Mouse (Mus musculus) MEL (cell line): ENCODE data around the gene Cdkl5. TPM values are rescaled to one million over a fixed set of nuclear protein-coding genes. Genes with fewer than 3 reads are reported as not detected.

ENCODE experiments used
- DNase-seq: peaks from one replicate; pipeline ENCODE4 v3.0.0; 2011; ENCODE audit warnings: low read depth, low spot score
- H3K27ac ChIP-seq: 2 replicates; pipeline ENCODE4 v1.5.1; 2012; ENCODE audit warnings: low read depth, mild to moderate bottlenecking, control low read depth, low read length, moderate library complexity; ENCODE audit not compliant: control insufficient read depth
- H3K27me3 ChIP-seq, 2 experiments: fragments of 150-350 bp in 1 of 2; sonication (generic) in 1 of 2; 2 replicates each; pipeline ENCODE4 v1.6.1; 2012; ENCODE audit warnings: low read length in 2 of 2, mild to moderate bottlenecking in 2 of 2, improper control_type of control experiment in 1 of 2, moderate library complexity in 1 of 2; ENCODE audit not compliant: insufficient read depth in 2 of 2, control insufficient read depth in 1 of 2
- H3K36me3 ChIP-seq, 2 experiments: 2 replicates each; pipeline ENCODE4 v1.6.1; 2012 to 2014; ENCODE audit warnings: low read length in 2 of 2, improper control_type of control experiment in 1 of 2, inconsistent platforms in 1 of 2, mild to moderate bottlenecking in 1 of 2; ENCODE audit not compliant: insufficient read depth in 2 of 2, control insufficient read depth in 1 of 2
- H3K4me1 ChIP-seq, 2 experiments: fragments of 150-350 bp in 1 of 2; sonication (generic) in 1 of 2; 2 replicates each; pipeline ENCODE4 v1.6.1; 2012; ENCODE audit warnings: low read length in 2 of 2, improper control_type of control experiment in 1 of 2, mild to moderate bottlenecking in 1 of 2; ENCODE audit not compliant: insufficient read depth in 2 of 2, control insufficient read depth in 1 of 2
- H3K4me3 ChIP-seq, 2 experiments: fragments of 150-350 bp in 1 of 2; sonication (generic) in 1 of 2; 2 replicates each; pipeline ENCODE4 v1.5.1; 2012; ENCODE audit warnings: low read depth in 2 of 2, low read length in 2 of 2, mild to moderate bottlenecking in 2 of 2, moderate library complexity in 2 of 2, control low read depth in 1 of 2, improper control_type of control experiment in 1 of 2; ENCODE audit not compliant: control insufficient read depth in 1 of 2, insufficient read depth in 1 of 2
- H3K79me2 ChIP-seq: 2 replicates; pipeline ENCODE4 v1.6.1; 2012; ENCODE audit warnings: mild to moderate bottlenecking, low read length, moderate library complexity; ENCODE audit not compliant: control insufficient read depth, poor library complexity, insufficient read depth
- H3K9ac ChIP-seq: 2 replicates; pipeline ENCODE4 v1.6.1; 2012; ENCODE audit warnings: low read depth, mild to moderate bottlenecking, control low read depth, low read length, moderate library complexity; ENCODE audit not compliant: control insufficient read depth, poor library complexity, severe bottlenecking
- H3K9me3 ChIP-seq: fragments of 150-350 bp; sonication (generic); replicated peaks from 2 replicates; pipeline ENCODE4 v1.6.1; 2012; ENCODE audit warnings: mild to moderate bottlenecking, low read length, improper control_type of control experiment, moderate library complexity; ENCODE audit not compliant: insufficient read depth
- CHD2 ChIP-seq: IDR thresholded peaks from 2 replicates; pipeline ENCODE4 v1.6.1; 2011; ENCODE audit warnings: low read length, improper control_type of control experiment
- CTCF ChIP-seq, 3 experiments: IDR thresholded peaks in 2 of 3; conservative IDR thresholded peaks in 1 of 3; 2 replicates each; pipeline ENCODE4 v1.5.1; 2011 to 2012; ENCODE audit warnings: low read length in 3 of 3, low read depth in 2 of 3, mild to moderate bottlenecking in 2 of 3, improper control_type of control experiment in 1 of 3, inconsistent platforms in 1 of 3, mixed read lengths in 1 of 3, moderate library complexity in 1 of 3; ENCODE audit not compliant: control insufficient read depth in 1 of 3, insufficient read depth in 1 of 3, poor library complexity in 1 of 3, severe bottlenecking in 1 of 3
- ELF1 ChIP-seq: IDR thresholded peaks from 2 replicates; pipeline ENCODE4 v1.6.1; 2014; ENCODE audit warnings: low read depth, mild to moderate bottlenecking, inconsistent platforms, low read length, improper control_type of control experiment, moderate library complexity
- EP300 ChIP-seq, 2 experiments: IDR thresholded peaks; 2 replicates each; pipeline ENCODE4 v1.6.1; 2011; ENCODE audit warnings: improper control_type of control experiment in 2 of 2, low read length in 2 of 2, low read depth in 1 of 2, mild to moderate bottlenecking in 1 of 2
- GATA1 ChIP-seq: IDR thresholded peaks from 2 replicates; pipeline ENCODE4 v1.6.1; 2011; ENCODE audit warnings: low read depth, low read length, improper control_type of control experiment
- JUND ChIP-seq: IDR thresholded peaks from 2 replicates; pipeline ENCODE4 v1.6.1; 2011; ENCODE audit warnings: low read depth, mild to moderate bottlenecking, improper control_type of control experiment, low read length
- KAT2A ChIP-seq: conservative IDR thresholded peaks from 2 replicates; pipeline ENCODE4 v1.6.1; 2012; ENCODE audit warnings: low read depth, low read length, improper control_type of control experiment, inconsistent platforms
- MAFK ChIP-seq: IDR thresholded peaks from 2 replicates; pipeline ENCODE4 v1.6.1; 2011; ENCODE audit warnings: low read depth, mild to moderate bottlenecking, low read length, improper control_type of control experiment, borderline replicate concordance
- MAX ChIP-seq: IDR thresholded peaks from 2 replicates; pipeline ENCODE4 v1.6.1; 2011; ENCODE audit warnings: low read length, improper control_type of control experiment
- MEF2A ChIP-seq: IDR thresholded peaks from 2 replicates; pipeline ENCODE4 v1.6.1; 2014; ENCODE audit warnings: low read depth, mild to moderate bottlenecking, inconsistent platforms, low read length, improper control_type of control experiment; ENCODE audit not compliant: poor library complexity, insufficient replicate concordance, severe bottlenecking; ENCODE audit errors: extremely low read depth
- MXI1 ChIP-seq: IDR thresholded peaks from 2 replicates; pipeline ENCODE4 v1.6.1; 2011; ENCODE audit warnings: mild to moderate bottlenecking, low read depth, low read length, improper control_type of control experiment
- NRF1 ChIP-seq: IDR thresholded peaks from 2 replicates; pipeline ENCODE4 v1.6.1; 2014; ENCODE audit warnings: low read depth, mild to moderate bottlenecking, inconsistent platforms, low read length, improper control_type of control experiment, moderate library complexity; ENCODE audit not compliant: poor library complexity, insufficient read depth, severe bottlenecking
- SMC3 ChIP-seq: IDR thresholded peaks from 2 replicates; pipeline ENCODE4 v1.6.1; 2011; ENCODE audit warnings: low read depth, low read length, improper control_type of control experiment
- TCF12 ChIP-seq: IDR thresholded peaks from 2 replicates; pipeline ENCODE4 v1.6.1; 2014; ENCODE audit warnings: low read depth, mild to moderate bottlenecking, inconsistent platforms, low read length, improper control_type of control experiment, moderate library complexity
- UBTF ChIP-seq: IDR thresholded peaks from 2 replicates; pipeline ENCODE4 v1.6.1; 2012; ENCODE audit warnings: low read depth, mild to moderate bottlenecking, inconsistent platforms, low read length, improper control_type of control experiment, moderate library complexity, borderline replicate concordance; ENCODE audit not compliant: insufficient read depth
- USF2 ChIP-seq, 2 experiments: IDR thresholded peaks; 2 replicates each; pipeline ENCODE4 v1.6.1; 2011 to 2012; ENCODE audit warnings: improper control_type of control experiment in 2 of 2, low read length in 2 of 2, borderline replicate concordance in 1 of 2, inconsistent platforms in 1 of 2, low read depth in 1 of 2, mild to moderate bottlenecking in 1 of 2; ENCODE audit not compliant: insufficient read depth in 1 of 2
- ZMIZ1 ChIP-seq: IDR thresholded peaks from 2 replicates; pipeline ENCODE4 v1.6.1; 2012; ENCODE audit warnings: low read depth, mild to moderate bottlenecking, inconsistent platforms, low read length, improper control_type of control experiment, moderate library complexity
- polyA plus RNA-seq, 2 experiments: library from polyadenylated mRNA; stranded (reverse) in 1 of 2; unstranded in 1 of 2; fragments of >175 nt in 1 of 2; fragments of >200 nt in 1 of 2; gene quantifications; 2 replicates each; pipeline versions ENCODE4 v1.2.1 to v1.2.4; 2012; ENCODE audit warnings: low replicate concordance in 2 of 2, low read depth in 1 of 2; ENCODE audit not compliant: insufficient read length in 2 of 2, insufficient read depth in 1 of 2, missing spikeins in 1 of 2
- total RNA-seq: library from RNA; depleted of rRNA; stranded (reverse); fragments of 300-350 nt; gene quantifications from 2 replicates; pipeline ENCODE4 v1.2.3, GENCODE M21; 2012

Gene Cdkl5
- total and polyA plus RNA-seq, 3 experiments, result 1.7 to 2.8 TPM; not detected in 1

DNA sequence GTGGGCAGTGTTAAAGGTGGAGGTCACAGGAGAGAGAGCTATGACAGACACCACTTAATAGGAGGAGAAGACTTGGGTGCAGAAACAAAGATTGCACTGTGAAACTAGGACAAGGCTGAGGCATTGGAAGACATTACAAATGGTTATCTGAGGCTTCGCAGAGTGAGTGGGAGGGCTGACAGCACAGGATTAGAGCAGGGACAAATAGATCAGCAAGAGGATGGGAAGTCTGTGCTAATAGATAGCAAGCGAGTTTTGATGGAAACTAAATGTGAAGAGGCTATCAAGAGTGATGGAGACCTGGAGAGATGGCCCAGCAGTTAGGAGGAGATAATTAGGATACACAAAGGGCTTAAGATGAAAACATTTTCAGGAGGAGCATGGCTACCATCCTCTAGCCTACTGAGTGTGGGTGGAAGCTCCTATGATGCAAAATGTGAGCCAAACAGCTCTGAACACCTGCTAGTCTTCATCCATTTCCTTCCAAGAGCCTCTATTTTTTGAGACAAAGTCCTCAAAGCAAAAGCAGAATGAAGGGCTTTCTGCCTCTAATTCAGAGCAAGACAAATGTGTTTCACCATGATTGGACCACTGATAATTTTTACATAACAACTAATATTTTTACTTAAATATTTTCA, 89.3 kb downstream of the Cdkl5 start (continued):
- no peak for TF ChIP-seq CHD2
- peak; percentile 99 for TF ChIP-seq TCF12
- TF ChIP-seq MEF2A, result no peak
- TF ChIP-seq UBTF, result no peak
- TF ChIP-seq JUND, result no peak
- TF ChIP-seq MAFK, result no peak
- TF ChIP-seq KAT2A, result no peak; the same call in 1 of the 2 replicates
- TF ChIP-seq EP300 (IDR thresholded peaks at IDR 0.05; ENCODE audit: low read depth in 1 of 2, low read length in 2 of 2), result peak; percentile 96
- TF ChIP-seq NRF1, result no peak
- no peak for TF ChIP-seq ELF1
- no peak for TF ChIP-seq MAX
- TF ChIP-seq ZMIZ1, result no peak
- no peak for TF ChIP-seq CTCF (IDR thresholded peaks at IDR 0.05 in 2 of 3, conservative IDR thresholded peaks at IDR 0.05 in 1 of 3; ENCODE audit: control insufficient read depth in 1 of 3, insufficient read depth in 1 of 3, low read depth in 2 of 3, low read length in 3 of 3, poor library complexity in 1 of 3, severe bottlenecking in 1 of 3)

DNA sequence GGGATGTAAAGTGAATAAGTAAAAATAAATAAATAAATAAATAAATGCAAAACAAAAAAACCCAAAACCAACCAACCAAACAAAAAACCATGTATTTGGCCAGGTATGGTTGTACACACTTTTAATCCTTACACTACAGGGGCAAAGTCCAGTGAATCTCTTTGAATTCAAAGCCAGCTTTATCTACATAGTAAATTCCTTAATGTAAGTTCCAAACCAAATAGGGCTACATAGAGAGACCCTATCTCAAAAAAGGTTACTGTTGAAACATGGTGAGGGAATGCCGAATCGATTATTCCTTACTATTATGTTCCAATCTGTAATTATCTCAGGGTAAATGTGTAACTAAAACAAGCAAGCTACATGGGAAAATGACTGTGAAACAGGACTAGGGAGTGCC, 93.4 kb downstream of the Cdkl5 start:
- H3K4me1 ChIP-seq, result peaks cover 11 to 12% of the 10 kb centered on the region in 2 experiments

DNA sequence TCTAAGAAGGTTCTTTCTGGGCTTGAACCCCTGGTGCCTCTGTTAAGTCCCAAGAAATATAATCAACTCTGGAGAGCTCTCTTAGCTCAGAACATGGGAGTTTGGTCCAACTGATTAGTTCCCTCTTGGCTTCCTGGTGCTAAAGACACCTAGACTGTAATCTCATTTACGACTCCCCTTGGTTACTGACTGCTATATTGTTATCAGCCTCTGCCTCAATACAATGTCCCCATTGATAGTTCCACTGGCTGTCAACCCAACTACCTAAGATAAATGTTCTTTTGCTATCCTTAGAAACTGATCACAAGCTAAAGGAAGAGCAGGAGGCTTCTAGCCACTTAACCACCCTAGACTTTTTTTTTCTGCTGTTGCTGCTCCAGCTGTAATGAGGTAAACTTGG, 102.4 kb downstream of the Cdkl5 start:
- no peak overlapping the region for H3K4me3 ChIP-seq
- TF ChIP-seq TCF12 (peak; percentile 63), GATA1 (peak; percentile 70), ZMIZ1 (no peak), EP300 (IDR thresholded peaks at IDR 0.05; ENCODE audit: low read depth in 1 of 2, low read length in 2 of 2) (peak; percentile 41 to 60; a peak in 3 of 4 replicates), MXI1 (no peak)
- H3K9ac ChIP-seq, result no peak overlapping the region

More for the DNA sequence above, 93.4 kb downstream of the Cdkl5 start:
- H3K36me3 ChIP-seq, result peaks cover 0 to 20% of the 10 kb centered on the region in 2 experiments; a peak in 2 of 4 replicates
- H3K9me3 ChIP-seq, result no peaks in the 10 kb centered on the region
- H3K4me3 ChIP-seq, result no peak overlapping the region
- TF ChIP-seq SMC3 (no peak), TCF12 (no peak), USF2 (IDR thresholded peaks at IDR 0.05; ENCODE audit: borderline replicate concordance in 1 of 2, insufficient read depth in 1 of 2, low read depth in 1 of 2, low read length in 2 of 2) (no peak)
- no peak overlapping the region for H3K27ac ChIP-seq
- H3K9ac ChIP-seq, result no peak overlapping the region
- no peak for DNase-seq
- H3K27me3 ChIP-seq, result no peaks in the 10 kb centered on the region
- no peaks in the 10 kb centered on the region for H3K79me2 ChIP-seq

More for the DNA sequence above, 102.4 kb downstream of the Cdkl5 start:
- Histone ChIP-seq H3K4me1 (peaks cover 6 to 7% of the 10 kb centered on the region in 2 experiments), H3K79me2 (no peaks in the 10 kb centered on the region), H3K27ac (no peak overlapping the region), H3K36me3 (peaks cover 0 to 11% of the 10 kb centered on the region in 2 experiments; a peak in 2 of 4 replicates), H3K9me3 (no peaks in the 10 kb centered on the region), H3K27me3 (no peaks in the 10 kb centered on the region)
- DNase-seq, result peak; percentile 42
